Mouse (Mus musculus) forebrain, embryonic 14.5 days (tissue): ENCODE measurements around the gene Musk. TPM values are rescaled to one million over a fixed set of nuclear protein-coding genes. Genes with fewer than 3 reads are reported as not detected.
A peak's percentile ranks its signal among the peaks of the same experiment; 100 is the strongest.

ENCODE experiments used
- ATAC-seq: fragments of 200-750 bp; cut with Nextera tagmentation; 2 replicates; pipeline ENCODE4 v1.8.0; 2017; ENCODE audit warnings: mild to moderate bottlenecking, moderate library complexity
- DNase-seq: peaks from one replicate; pipeline ENCODE4 v3.0.0-alpha.2; 2015; ENCODE audit warnings: low spot score
- H3K27ac ChIP-seq: fragments of 300-500 bp; sonication (generic); 2 replicates; pipeline ENCODE4 v1.5.1; 2014; ENCODE audit warnings: low read depth, mild to moderate bottlenecking, control low read depth, low read length, moderate library complexity
- H3K27me3 ChIP-seq: fragments of 300-500 bp; sonication (generic); replicated peaks from 2 replicates; pipeline ENCODE4 v1.6.1; 2014; ENCODE audit warnings: low read length, control low read depth, mixed read lengths; ENCODE audit not compliant: control insufficient read depth, insufficient read depth
- H3K36me3 ChIP-seq: fragments of 300-500 bp; sonication (generic); 2 replicates; pipeline ENCODE4 v1.6.1; 2014; ENCODE audit warnings: low read length, control low read depth; ENCODE audit not compliant: control insufficient read depth, insufficient read depth
- H3K4me1 ChIP-seq: fragments of 300-500 bp; sonication (generic); 2 replicates; pipeline ENCODE4 v1.6.1; 2014; ENCODE audit warnings: antibody characterized with exemption, low read length, control low read depth; ENCODE audit not compliant: control insufficient read depth, insufficient read depth
- H3K4me2 ChIP-seq: fragments of 300-500 bp; sonication (generic); 2 replicates; pipeline ENCODE4 v1.6.1; 2014; ENCODE audit warnings: mild to moderate bottlenecking, control low read depth, low read length
- H3K4me3 ChIP-seq: fragments of 300-500 bp; sonication (generic); 2 replicates; pipeline ENCODE4 v1.5.1; 2014; ENCODE audit warnings: low read depth, low read length, control low read depth
- H3K9ac ChIP-seq: fragments of 300-500 bp; sonication (generic); 2 replicates; pipeline ENCODE4 v1.6.1; 2014; ENCODE audit warnings: mild to moderate bottlenecking, low read length, control low read depth, moderate library complexity
- H3K9me3 ChIP-seq: fragments of 300-500 bp; sonication (generic); replicated peaks from 2 replicates; pipeline ENCODE4 v1.6.1; 2016; ENCODE audit warnings: low read length, control low read depth, mixed read lengths; ENCODE audit not compliant: control insufficient read depth
- WGBS: fragments of 180-500 bp; shearing (Covaris S2); extraction: QIAGEN DNeasy Blood & Tissue Kit; methylation state at CpG from one replicate; pipeline ENCODE4 v1.1.7; 2014; 5-methylcytosine and 5-hydroxymethylcytosine counted together
- polyA plus RNA-seq: library from polyadenylated mRNA; unstranded; fragments of >200 nt; fragmentation: Nextera tagmentation; extraction: Ambion mirVana; gene quantifications from 2 replicates; pipeline ENCODE4 v1.2.1, GENCODE M21; 2014

Gene Musk
- polyA plus RNA-seq, 1 experiment from 2014 or later, result not detected

- no peak for ATAC-seq
- no peak overlapping the region for H3K9ac ChIP-seq
- DNase-seq, result no peak
- H3K4me1 ChIP-seq, result no peaks in the 10 kb centered on the region
- no peak overlapping the region for H3K27ac ChIP-seq
- no peak overlapping the region for H3K4me2 ChIP-seq
- WGBS, result 100% methylated on average over 1 of the region's 1 CpGs
- H3K4me3 ChIP-seq, result no peak overlapping the region
- no peaks in the 10 kb centered on the region for H3K9me3 ChIP-seq
- H3K36me3 ChIP-seq, result no peaks in the 10 kb centered on the region
- H3K27me3 ChIP-seq, result no peaks in the 10 kb centered on the region
These were observed 14.8 kb upstream of the Musk start for GRCm38 (mm10) chr4:58270956-58271355.

GRCm38 (mm10) chr4:58271504-58272162, 14.1 kb upstream of the Musk start:
- no peak overlapping the region for H3K9ac ChIP-seq
- 82% methylated on average over 10 of the region's 10 CpGs for WGBS
- no peaks in the 10 kb centered on the region for H3K36me3 ChIP-seq
- no peak overlapping the region for H3K4me2 ChIP-seq
- H3K9me3 ChIP-seq, result no peaks in the 10 kb centered on the region
- H3K4me1 ChIP-seq, result no peaks in the 10 kb centered on the region
- no peak overlapping the region for H3K4me3 ChIP-seq
- no peaks in the 10 kb centered on the region for H3K27me3 ChIP-seq
- H3K27ac ChIP-seq, result no peak overlapping the region
- DNase-seq (no peak), ATAC-seq (no peak)

- Histone ChIP-seq H3K9ac (no peak overlapping the region), H3K36me3 (no peaks in the 10 kb centered on the region), H3K27me3 (no peaks in the 10 kb centered on the region), H3K27ac (no peak overlapping the region), H3K9me3 (no peaks in the 10 kb centered on the region), H3K4me2 (no peak overlapping the region), H3K4me3 (no peak overlapping the region), H3K4me1 (no peaks in the 10 kb centered on the region)
- WGBS, result 49% methylated on average over 8 of the region's 8 CpGs
- no peak for ATAC-seq
- peak; percentile 3 for DNase-seq
These were observed 10.4 kb upstream of the Musk start for GRCm38 (mm10) chr4:58275261-58275895.

GRCm38 (mm10) chr4:58278368-58278767, 7.4 kb upstream of the Musk start:
- H3K4me3 ChIP-seq, result no peak overlapping the region
- H3K27me3 ChIP-seq, result no peaks in the 10 kb centered on the region
- no peak overlapping the region for H3K4me2 ChIP-seq
- no peak for DNase-seq
- H3K27ac ChIP-seq, result no peak overlapping the region
- no peak for ATAC-seq
- no peak overlapping the region for H3K9ac ChIP-seq
- no peaks in the 10 kb centered on the region for H3K4me1 ChIP-seq
- no peaks in the 10 kb centered on the region for H3K36me3 ChIP-seq
- no peaks in the 10 kb centered on the region for H3K9me3 ChIP-seq
- WGBS, result 86% methylated on average over 6 of the region's 6 CpGs

GRCm38 (mm10) chr4:58280121-58280520, 5.6 kb upstream of the Musk start:
- H3K4me3 ChIP-seq, result no peak overlapping the region
- no peaks in the 10 kb centered on the region for H3K4me1 ChIP-seq
- no peaks in the 10 kb centered on the region for H3K27me3 ChIP-seq
- no peaks in the 10 kb centered on the region for H3K9me3 ChIP-seq
- ATAC-seq (no peak), DNase-seq (no peak)
- 95% methylated on average over 2 of the region's 2 CpGs for WGBS
- H3K4me2 ChIP-seq, result no peak overlapping the region
- H3K9ac ChIP-seq, result no peak overlapping the region
- H3K36me3 ChIP-seq, result no peaks in the 10 kb centered on the region
- no peak overlapping the region for H3K27ac ChIP-seq

GRCm38 (mm10) chr4:58286368-58287090, 769 bp downstream of the Musk start:
- Histone ChIP-seq H3K9ac (no peak overlapping the region), H3K4me2 (no peak overlapping the region), H3K27me3 (no peaks in the 10 kb centered on the region), H3K27ac (no peak overlapping the region), H3K4me3 (no peak overlapping the region), H3K9me3 (no peaks in the 10 kb centered on the region), H3K36me3 (no peaks in the 10 kb centered on the region), H3K4me1 (no peaks in the 10 kb centered on the region)
- WGBS, result 86% methylated on average over 9 of the region's 9 CpGs
- ATAC-seq, result no peak
- no peak for DNase-seq

GRCm38 (mm10) chr4:58288753-58289152, 3.0 kb downstream of the Musk start:
- DNase-seq (no peak), ATAC-seq (no peak)
- H3K4me2 ChIP-seq, result no peak overlapping the region
- H3K4me1 ChIP-seq, result no peaks in the 10 kb centered on the region
- no peak overlapping the region for H3K27ac ChIP-seq
- no peaks in the 10 kb centered on the region for H3K36me3 ChIP-seq
- no peaks in the 10 kb centered on the region for H3K9me3 ChIP-seq
- H3K9ac ChIP-seq, result no peak overlapping the region
- H3K27me3 ChIP-seq, result no peaks in the 10 kb centered on the region
- H3K4me3 ChIP-seq, result no peak overlapping the region
- WGBS, result 85% methylated on average over 5 of the region's 5 CpGs

- Histone ChIP-seq H3K9me3 (no peaks in the 10 kb centered on the region), H3K27me3 (no peaks in the 10 kb centered on the region), H3K4me2 (no peak overlapping the region), H3K4me1 (no peaks in the 10 kb centered on the region), H3K9ac (no peak overlapping the region), H3K36me3 (no peaks in the 10 kb centered on the region), H3K27ac (no peak overlapping the region), H3K4me3 (no peak overlapping the region)
- ATAC-seq (no peak), DNase-seq (no peak)
- 50% methylated on average over 1 of the region's 1 CpGs for WGBS
These were observed 6.1 kb downstream of the Musk start for GRCm38 (mm10) chr4:58291828-58292227.

GRCm38 (mm10) chr4:58293099-58293498, 7.3 kb downstream of the Musk start:
- no peaks in the 10 kb centered on the region for H3K4me1 ChIP-seq
- 88% methylated on average over 3 of the region's 3 CpGs for WGBS
- H3K27ac ChIP-seq, result no peak overlapping the region
- no peaks in the 10 kb centered on the region for H3K36me3 ChIP-seq
- H3K9me3 ChIP-seq, result no peaks in the 10 kb centered on the region
- H3K4me3 ChIP-seq, result no peak overlapping the region
- no peak overlapping the region for H3K9ac ChIP-seq
- ATAC-seq (no peak), DNase-seq (no peak)
- no peaks in the 10 kb centered on the region for H3K27me3 ChIP-seq
- H3K4me2 ChIP-seq, result no peak overlapping the region
